Mouse (Mus musculus) layer of hippocampus, adult 9-11 months (tissue): ENCODE results near the gene Cldn4.
"Not testable (repeated sequence)": the region's sequence is repeated elsewhere in the genome, so short reads cannot be mapped to it uniquely, and the experiment has no call there.

Experiments
- DNase-seq: peaks from one replicate; pipeline ENCODE4 v3.0.0; 2022

Gene Cldn4

GRCm38 (mm10) chr5:134963546-134963945 lies 16.8 kb upstream of the Cldn4 start:
- no peak for DNase-seq

GRCm38 (mm10) chr5:134961519-134961918 lies 14.8 kb upstream of the Cldn4 start:
- DNase-seq: no peak

GRCm38 (mm10) chr5:134960430-134960829 lies 13.7 kb upstream of the Cldn4 start:
- no peak for DNase-seq

- peak; percentile 11 for DNase-seq
Measured at GRCm38 (mm10) chr5:134959114-134959513, 12.4 kb upstream of the Cldn4 start.

- no peak for DNase-seq
Measured at GRCm38 (mm10) chr5:134955491-134955890, 8.8 kb upstream of the Cldn4 start.

GRCm38 (mm10) chr5:134951053-134951884 lies 4.5 kb upstream of the Cldn4 start:
- DNase-seq: no peak

GRCm38 (mm10) chr5:134948085-134948439 lies 1.3 kb upstream of the Cldn4 start:
- no peak for DNase-seq

- no peak for DNase-seq
Measured at GRCm38 (mm10) chr5:134947420-134948084, 818 bp upstream of the Cldn4 start.

GRCm38 (mm10) chr5:134946063-134946856 lies 474 bp downstream of the Cldn4 start:
- DNase-seq: no peak

- no peak for DNase-seq
Measured at GRCm38 (mm10) chr5:134945266-134945959, 1.3 kb downstream of the Cldn4 start.

GRCm38 (mm10) chr5:134944179-134944578 lies 2.6 kb downstream of the Cldn4 start:
- no peak for DNase-seq

GRCm38 (mm10) chr5:134942740-134943139 lies 4.0 kb downstream of the Cldn4 start:
- no peak for DNase-seq

- no peak for DNase-seq
Measured at GRCm38 (mm10) chr5:134941472-134942209, 5.1 kb downstream of the Cldn4 start.

GRCm38 (mm10) chr5:134939554-134939953 lies 7.2 kb downstream of the Cldn4 start:
- not testable (repeated sequence) for DNase-seq

- DNase-seq: no peak
Measured at GRCm38 (mm10) chr5:134939069-134939468, 7.7 kb downstream of the Cldn4 start.

- DNase-seq: no peak
Measured at GRCm38 (mm10) chr5:134936626-134937185, 10.0 kb downstream of the Cldn4 start.

- DNase-seq: no peak
Measured at GRCm38 (mm10) chr5:134936051-134936450, 10.7 kb downstream of the Cldn4 start.

GRCm38 (mm10) chr5:134934666-134935065 lies 12.1 kb downstream of the Cldn4 start:
- DNase-seq: no peak

GRCm38 (mm10) chr5:134933686-134934085 lies 13.0 kb downstream of the Cldn4 start:
- not testable (repeated sequence) for DNase-seq

- DNase-seq: no peak
Measured at GRCm38 (mm10) chr5:134933281-134933680, 13.5 kb downstream of the Cldn4 start.

GRCm38 (mm10) chr5:134932903-134933276 lies 13.8 kb downstream of the Cldn4 start:
- DNase-seq: peak; percentile 25
